Mouse (Mus musculus) retina, embryonic 14.5 days (tissue): ENCODE measurements at regions not wholly inside any gene's neighbourhood (a gene's known extent, or its start where the extent isn't known, plus 50 kb on each side); places are given as distances from the start of the nearest gene placed in this dataset.

ENCODE experiments used
- DNase-seq: peaks from one replicate; pipeline ENCODE4 v3.0.0-alpha.2; 2015; ENCODE audit warnings: low spot score

DNA sequence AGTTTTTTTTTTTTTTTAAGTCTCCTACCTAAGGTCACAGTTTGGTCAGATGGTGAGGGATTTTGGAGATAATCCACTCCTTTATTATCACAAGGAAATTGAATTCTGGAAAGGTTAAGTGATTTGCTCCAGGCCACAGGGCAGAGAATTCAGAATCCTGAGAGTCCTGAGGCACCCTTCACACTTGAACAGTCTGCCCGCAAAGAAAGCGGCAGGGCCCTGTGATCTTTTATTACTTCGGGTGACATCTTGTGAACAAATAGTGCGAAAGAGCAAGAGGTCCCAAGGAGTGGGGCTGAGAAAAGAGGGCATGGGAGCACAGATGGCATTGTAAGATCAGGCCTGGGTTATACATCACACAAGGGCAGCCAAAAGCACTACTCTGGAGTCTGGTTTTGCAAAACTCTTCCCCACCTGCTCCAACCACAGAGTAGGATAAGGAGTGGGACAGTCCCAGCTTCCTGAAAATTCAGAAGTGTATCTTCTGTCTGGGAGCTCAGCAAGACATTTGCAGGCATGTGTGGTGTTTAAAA lies 150.5 kb upstream of the Wdr11 start:
- no peak for DNase-seq

DNA sequence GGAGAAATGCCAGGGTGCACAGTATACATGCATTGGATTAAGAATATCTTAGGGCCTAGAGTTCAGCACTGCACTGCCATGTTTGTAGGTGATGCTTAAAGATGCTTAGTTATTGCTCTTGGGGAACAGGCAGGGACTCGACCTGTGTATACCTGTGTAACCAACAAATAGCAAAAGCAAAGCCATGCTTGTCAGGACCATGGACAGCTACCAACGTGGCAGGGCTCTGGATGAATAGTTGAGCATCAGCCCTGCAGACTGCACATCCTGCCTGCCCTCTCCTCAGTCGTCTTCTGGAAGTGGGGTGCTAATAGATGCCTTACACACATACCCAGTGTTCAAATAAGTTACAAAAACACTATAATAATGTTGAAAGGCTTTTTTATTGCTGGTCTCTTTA lies 122.2 kb upstream of the Wdr11 start:
- DNase-seq, result peak; percentile 75

- DNase-seq, result no peak
Observed at GRCm38 (mm10) chr7:129483736-129484135, 107.9 kb upstream of the Wdr11 start.

DNA sequence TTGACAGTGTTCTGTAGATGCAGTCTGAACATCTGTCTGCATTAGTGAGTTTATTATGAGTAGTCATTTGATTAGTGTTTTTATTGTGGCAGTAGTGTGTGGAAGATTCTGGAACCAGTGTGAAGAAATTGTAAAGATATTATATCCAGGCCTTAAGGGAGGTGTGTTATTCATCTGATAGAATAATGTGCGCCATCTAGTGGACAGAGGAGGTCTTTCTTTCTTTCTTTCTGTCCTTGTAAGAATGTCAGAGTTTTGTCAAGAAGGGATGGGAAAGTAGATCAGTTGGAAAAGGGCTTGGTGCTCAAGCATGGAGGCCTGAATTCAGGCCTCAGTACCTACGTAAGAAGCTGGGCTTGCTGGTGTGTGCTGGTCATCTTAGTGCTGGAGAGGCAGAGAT lies 84.8 kb upstream of the Wdr11 start:
- peak; percentile 82 for DNase-seq

- no peak for DNase-seq
Observed at GRCm38 (mm10) chr7:129509631-129510132, 82.0 kb upstream of the Wdr11 start.

DNA sequence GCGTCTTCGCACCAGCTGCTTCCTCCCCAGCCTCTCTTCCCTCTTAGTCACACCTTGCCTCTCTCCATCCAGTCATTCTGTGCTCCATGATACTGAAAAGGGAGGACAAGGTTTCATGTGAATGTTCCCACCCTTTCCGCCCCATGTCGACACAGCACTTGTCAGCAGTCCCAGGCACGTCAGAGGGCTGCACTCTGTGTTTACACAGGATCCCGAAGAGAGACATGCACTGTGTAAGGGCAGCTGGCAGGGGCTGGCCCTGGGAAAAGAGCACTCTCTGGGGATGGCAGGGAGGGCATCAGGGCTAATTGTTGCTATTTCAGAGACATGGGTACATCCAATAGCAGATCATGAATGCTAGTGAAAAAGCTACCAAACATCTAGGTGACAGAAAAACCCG lies 77.0 kb upstream of the Wdr11 start:
- DNase-seq, result no peak

- no peak for DNase-seq
Observed at GRCm38 (mm10) chr7:129524369-129524915, 67.2 kb upstream of the Wdr11 start.

- no peak for DNase-seq
Observed at GRCm38 (mm10) chr7:129525985-129526384, 65.7 kb upstream of the Wdr11 start.

- no peak for DNase-seq
Observed at GRCm38 (mm10) chr7:129528263-129528662, 63.4 kb upstream of the Wdr11 start.

DNA sequence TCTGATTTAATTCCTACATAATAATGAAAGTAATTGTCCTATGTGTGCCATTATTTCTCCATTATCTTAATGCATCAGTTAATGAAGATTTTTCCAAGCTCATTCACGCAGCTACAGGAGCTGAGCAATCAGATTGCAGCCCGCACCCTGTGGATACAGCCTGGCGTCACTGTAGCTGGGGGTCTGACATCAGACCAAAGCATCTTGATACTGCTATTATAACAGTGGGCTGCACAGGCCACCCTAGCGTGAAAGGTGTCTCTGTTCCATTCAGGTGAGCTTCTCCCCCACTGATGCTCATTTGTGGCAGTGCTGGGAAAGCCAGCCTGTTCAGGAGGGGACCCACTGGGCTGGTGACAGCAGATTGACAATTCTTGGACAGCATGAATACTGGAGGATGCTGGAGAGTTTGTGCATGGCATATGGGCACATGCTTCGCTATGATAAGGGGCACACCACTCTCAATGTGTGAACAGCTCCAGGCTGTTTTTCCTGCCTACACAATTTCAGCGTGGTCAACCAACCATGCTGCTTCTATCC lies 58.2 kb upstream of the Wdr11 start:
- DNase-seq, result no peak
